Comparison of ENCODE assay signal across 24 mouse cellular contexts in genomic region chr3:95598734-95599133, GRCm38 (mm10). TPM values are rescaled to one million over a fixed set of nuclear protein-coding genes. Genes with fewer than 3 reads are reported as not detected.
DNase-seq lines count a peak whose midpoint lies in the region; ATAC-seq and TF ChIP-seq lines count a peak whose summit lies in the region.
"Had no signal": no experiment of that assay in that cellular context is flagged by ENCODE, and none has a peak within 500 bp of the region (broad histone marks: within the 10 kb centered on the region; RNA-seq: fewer than 3 reads in every experiment).

No protein-coding gene starts in this region.

- ATAC-seq in intestine, embryonic 15.5 days = peak; percentile 73
- ATAC-seq in intestine, postnatal 0 days = peak; percentile 55
- ATAC-seq in liver, embryonic 12.5 days = no peak
- no peak for ATAC-seq in midbrain, embryonic 13.5 days
- ATAC-seq: forebrain, embryonic 14.5 days; forebrain, embryonic 16.5 days had no signal

- no peaks in the 10 kb centered on the region for H3K36me3 ChIP-seq in intestine, embryonic 15.5 days
- H3K36me3 ChIP-seq in intestine, postnatal 0 days (ENCODE audit: control insufficient read depth, insufficient read depth) = peaks cover 17% of the 10 kb centered on the region; the same call in 1 of the 2 replicates
- H3K36me3 ChIP-seq in liver, embryonic 12.5 days = peaks cover 69% of the 10 kb centered on the region
- peaks cover 33% of the 10 kb centered on the region for H3K36me3 ChIP-seq in midbrain, embryonic 13.5 days

- H3K9me3 ChIP-seq in intestine, embryonic 15.5 days = no peaks in the 10 kb centered on the region
- no peaks in the 10 kb centered on the region for H3K9me3 ChIP-seq in intestine, postnatal 0 days (ENCODE audit: control insufficient read depth)
- H3K9me3 ChIP-seq in liver, embryonic 12.5 days (replicated peaks) = no peaks in the 10 kb centered on the region
- H3K9me3 ChIP-seq in midbrain, embryonic 13.5 days = no peaks in the 10 kb centered on the region
- H3K9me3 ChIP-seq: embryonic facial prominence, embryonic 13.5 days; embryonic facial prominence, embryonic 15.5 days; forebrain, embryonic 10.5 days; forebrain, embryonic 12.5 days had no signal

- no peak overlapping the region for H3K4me2 ChIP-seq in intestine, embryonic 15.5 days (replicated peaks)
- H3K4me2 ChIP-seq in intestine, postnatal 0 days (replicated peaks; ENCODE audit: low read depth) = no peak overlapping the region; the same call in 1 of the 2 replicates
- H3K4me2 ChIP-seq in liver, embryonic 12.5 days = no peak overlapping the region
- H3K4me2 ChIP-seq in midbrain, embryonic 13.5 days (replicated peaks) = no peak overlapping the region
- H3K4me2 ChIP-seq: embryonic facial prominence, embryonic 13.5 days; embryonic facial prominence, embryonic 15.5 days; forebrain, embryonic 12.5 days had no signal

- no peaks in the 10 kb centered on the region for H3K27me3 ChIP-seq in intestine, embryonic 15.5 days (replicated peaks)
- H3K27me3 ChIP-seq in intestine, postnatal 0 days (replicated peaks; ENCODE audit: control insufficient read depth, insufficient read depth, low read length) = no peaks in the 10 kb centered on the region
- H3K27me3 ChIP-seq in liver, embryonic 12.5 days (replicated peaks) = no peaks in the 10 kb centered on the region
- H3K27me3 ChIP-seq in midbrain, embryonic 13.5 days = no peaks in the 10 kb centered on the region
- H3K27me3 ChIP-seq: embryonic facial prominence, embryonic 13.5 days; embryonic facial prominence, embryonic 15.5 days; forebrain, embryonic 12.5 days had no signal

- no peak for DNase-seq in embryo, embryonic 10 days (ENCODE audit: low spot score)
- DNase-seq: adrenal gland, adult 2 months; adrenal gland, postnatal 10 days; adrenal gland, postnatal 25 days; cerebellum, adult 11 months; cerebellum, adult 18-20 months; cerebellum, adult 8-10 months; cerebellum, adult 9-11 months; cerebellum, postnatal 14 days; cerebellum, postnatal 36 days had no signal

- H3K4me3 ChIP-seq in intestine, embryonic 15.5 days (replicated peaks) = no peak overlapping the region
- H3K4me3 ChIP-seq in intestine, postnatal 0 days (ENCODE audit: low read depth, low read length) = no peak overlapping the region
- H3K4me3 ChIP-seq in liver, embryonic 12.5 days = no peak overlapping the region
- no peak overlapping the region for H3K4me3 ChIP-seq in midbrain, embryonic 13.5 days (replicated peaks)
- H3K4me3 ChIP-seq: embryonic facial prominence, embryonic 13.5 days; embryonic facial prominence, embryonic 15.5 days; erythroblast, embryonic 14.5 days; forebrain, embryonic 10.5 days; forebrain, embryonic 12.5 days had no signal

- no peak overlapping the region for H3K9ac ChIP-seq in intestine, embryonic 15.5 days
- no peak overlapping the region for H3K9ac ChIP-seq in intestine, postnatal 0 days (ENCODE audit: low read depth, low read length)
- no peak overlapping the region for H3K9ac ChIP-seq in liver, embryonic 12.5 days
- H3K9ac ChIP-seq in midbrain, embryonic 13.5 days (replicated peaks) = no peak overlapping the region
- H3K9ac ChIP-seq: embryonic facial prominence, embryonic 13.5 days; embryonic facial prominence, embryonic 15.5 days; forebrain, embryonic 12.5 days had no signal

- 0 out of 2 replicates have a peak overlapping the region, but pooled peaks have one; percentile 76 for H3K27ac ChIP-seq in intestine, embryonic 15.5 days
- peak overlapping the region; percentile 57; the same call in 1 of the 2 replicates for H3K27ac ChIP-seq in intestine, postnatal 0 days (ENCODE audit: low read depth, low read length)
- H3K27ac ChIP-seq in liver, embryonic 12.5 days = no peak overlapping the region
- no peak overlapping the region for H3K27ac ChIP-seq in midbrain, embryonic 13.5 days
- H3K27ac ChIP-seq: embryonic facial prominence, embryonic 13.5 days; embryonic facial prominence, embryonic 15.5 days; forebrain, embryonic 10.5 days; forebrain, embryonic 12.5 days had no signal

- no peaks in the 10 kb centered on the region for H3K4me1 ChIP-seq in intestine, embryonic 15.5 days (replicated peaks)
- 0 out of 2 replicates have a peak, but pooled peaks cover 3% of the 10 kb centered on the region for H3K4me1 ChIP-seq in intestine, postnatal 0 days (replicated peaks; ENCODE audit: control insufficient read depth, insufficient read depth, low read length)
- no peaks in the 10 kb centered on the region for H3K4me1 ChIP-seq in liver, embryonic 12.5 days
- no peaks in the 10 kb centered on the region for H3K4me1 ChIP-seq in midbrain, embryonic 13.5 days (replicated peaks)
- H3K4me1 ChIP-seq: embryonic facial prominence, embryonic 13.5 days; embryonic facial prominence, embryonic 15.5 days; forebrain, embryonic 10.5 days; forebrain, embryonic 12.5 days had no signal

- no peak for TF ChIP-seq CTCF in intestine, postnatal 0 days (IDR thresholded peaks at IDR 0.05; ENCODE audit: low read depth)

RNA-seq across cellular contexts. Expression of gene Golph3l, which starts 10.0 kb away (rescaled TPM):
- polyA plus RNA-seq in intestine, embryonic 15.5 days (2015; fragmentation: Nextera tagmentation; extraction: Ambion mirVana) = 40.2 and 41.4 TPM in 2 replicates
- polyA plus RNA-seq in intestine, postnatal 0 days (2015; fragmentation: Nextera tagmentation; extraction: Ambion mirVana) = 26.9 and 27.6 TPM in 2 replicates
- 29.7 and 30.5 TPM in 2 replicates for polyA plus RNA-seq in liver, embryonic 12.5 days (2016; fragmentation: Nextera tagmentation; extraction: Ambion mirVana)
- 35.2 and 37.7 TPM in 2 replicates for polyA plus RNA-seq in midbrain, embryonic 13.5 days (2015; fragmentation: Nextera tagmentation; extraction: Ambion mirVana)

RNA-seq across cellular contexts. Expression of gene Ensa, which starts 26.1 kb away (rescaled TPM):
- 65.1 and 69.0 TPM in 2 replicates for polyA plus RNA-seq in intestine, embryonic 15.5 days (2015; fragmentation: Nextera tagmentation; extraction: Ambion mirVana)
- 44.0 and 48.2 TPM in 2 replicates for polyA plus RNA-seq in intestine, postnatal 0 days (2015; fragmentation: Nextera tagmentation; extraction: Ambion mirVana)
- 42.9 and 45.0 TPM in 2 replicates for polyA plus RNA-seq in liver, embryonic 12.5 days (2016; fragmentation: Nextera tagmentation; extraction: Ambion mirVana)
- 116 TPM in 2 replicates for polyA plus RNA-seq in midbrain, embryonic 13.5 days (2015; fragmentation: Nextera tagmentation; extraction: Ambion mirVana)

RNA-seq across cellular contexts. Expression of gene Hormad1, which starts 39.3 kb away (rescaled TPM):
- polyA plus RNA-seq in intestine, embryonic 15.5 days (2015; fragmentation: Nextera tagmentation; extraction: Ambion mirVana) = not detected in 2 replicates
- polyA plus RNA-seq in intestine, postnatal 0 days (2015; fragmentation: Nextera tagmentation; extraction: Ambion mirVana) = not detected in 2 replicates
- 0.08 and 0.10 TPM in 2 replicates for polyA plus RNA-seq in liver, embryonic 12.5 days (2016; fragmentation: Nextera tagmentation; extraction: Ambion mirVana)
- not detected in 2 replicates for polyA plus RNA-seq in midbrain, embryonic 13.5 days (2015; fragmentation: Nextera tagmentation; extraction: Ambion mirVana)
- polyA plus RNA-seq: adrenal gland, adult 2 months; brain, embryonic 14.5 days; C2C12; embryonic facial prominence, embryonic 11.5 days; embryonic facial prominence, embryonic 13.5 days; embryonic facial prominence, embryonic 15.5 days; erythroblast, embryonic 14.5 days; forebrain, embryonic 10.5 days; forebrain, embryonic 12.5 days; forebrain, embryonic 14.5 days; forebrain, embryonic 16.5 days had no signal

RNA-seq across cellular contexts. Expression of gene Mcl1, which starts 59.9 kb away (rescaled TPM):
- polyA plus RNA-seq in intestine, embryonic 15.5 days (2015; fragmentation: Nextera tagmentation; extraction: Ambion mirVana) = 50.5 and 52.3 TPM in 2 replicates
- 52.4 and 53.3 TPM in 2 replicates for polyA plus RNA-seq in intestine, postnatal 0 days (2015; fragmentation: Nextera tagmentation; extraction: Ambion mirVana)
- polyA plus RNA-seq in liver, embryonic 12.5 days (2016; fragmentation: Nextera tagmentation; extraction: Ambion mirVana) = 66.5 and 73.8 TPM in 2 replicates
- polyA plus RNA-seq in midbrain, embryonic 13.5 days (2015; fragmentation: Nextera tagmentation; extraction: Ambion mirVana) = 46.9 and 56.3 TPM in 2 replicates

Comparison
In these comparisons a context has a peak if more than half of its experiments do, and no peak if none do; other contexts are left out.
1. ATAC-seq: peak in intestine, embryonic 15.5 days (single experiment) and intestine, postnatal 0 days (single experiment); none in liver, embryonic 12.5 days (single experiment) and midbrain, embryonic 13.5 days (single experiment).
2. H3K27ac ChIP-seq: peak in intestine, embryonic 15.5 days (single experiment) and intestine, postnatal 0 days (single experiment); none in liver, embryonic 12.5 days (single experiment) and midbrain, embryonic 13.5 days (single experiment).